Mouse (Mus musculus): ENCODE measurements at regions not wholly inside any gene's neighbourhood (a gene's known extent, or its start where the extent isn't known, plus 50 kb on each side); places are given as distances from the start of the nearest gene placed in this dataset.

GRCm38 (mm10) chr1:60627786-60628453 lies 61.0 kb upstream of the Raph1 start:
- DNase-seq (ENCODE audit: low spot score), result peak; percentile 55

DNA sequence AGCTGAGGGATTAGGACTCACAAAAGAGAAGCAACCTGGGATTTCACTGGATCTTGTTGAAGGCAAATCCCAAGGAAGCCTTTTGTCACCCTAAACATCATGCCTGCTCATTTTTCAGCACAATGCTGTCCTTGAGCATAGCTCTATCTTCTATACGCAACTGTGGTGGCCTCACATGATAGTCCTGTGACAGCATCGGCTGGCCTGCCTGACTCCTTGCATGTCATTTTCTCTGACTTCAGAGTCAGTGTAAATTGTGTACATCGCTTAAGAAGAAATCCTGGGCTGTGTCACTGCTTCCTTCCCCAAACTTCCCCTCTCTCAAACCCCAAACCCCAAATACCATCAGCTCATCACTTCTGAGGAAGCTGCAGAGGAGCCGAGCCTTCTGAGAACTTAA lies 60.5 kb upstream of the Raph1 start:
- DNase-seq (ENCODE audit: low spot score), result no peak

DNA sequence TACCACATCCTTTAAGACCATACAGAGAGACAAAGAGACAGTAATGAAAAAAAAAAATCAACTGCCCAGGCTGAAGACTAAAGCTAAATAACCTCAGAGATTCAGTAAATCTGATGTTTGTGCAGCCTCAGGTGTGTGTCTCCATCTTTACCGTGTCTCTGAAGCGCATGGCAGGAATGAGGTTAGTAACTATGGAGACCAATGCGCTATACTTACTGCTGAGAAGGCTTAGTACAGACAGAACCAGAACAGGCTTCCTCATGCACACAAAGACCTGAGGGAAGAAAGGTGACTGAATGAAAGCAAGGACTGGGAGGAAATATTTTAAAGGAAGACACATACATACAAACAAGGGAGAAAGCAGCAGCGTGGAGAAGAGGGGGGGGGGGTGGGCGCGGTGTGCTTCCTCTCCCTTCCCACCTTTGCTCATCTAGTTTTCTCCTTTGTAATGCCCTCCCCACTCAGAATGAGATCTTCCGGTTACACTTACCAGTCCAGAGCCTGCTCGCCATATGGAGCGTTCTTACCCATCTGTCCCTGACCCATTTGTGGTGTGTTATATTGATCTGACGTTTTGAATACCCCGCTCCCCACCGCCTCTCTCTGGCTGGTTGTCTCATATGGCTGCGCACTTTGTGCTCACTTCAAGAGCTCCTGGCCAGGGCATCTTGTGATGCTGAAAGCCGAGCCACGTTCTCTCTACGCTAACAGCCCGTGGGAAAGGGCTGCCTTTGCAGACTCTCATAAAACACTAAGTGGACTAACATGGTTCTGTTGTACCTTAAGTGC lies 59.0 kb upstream of the Raph1 start:
- DNase-seq (ENCODE audit: low spot score), result no peak

DNA sequence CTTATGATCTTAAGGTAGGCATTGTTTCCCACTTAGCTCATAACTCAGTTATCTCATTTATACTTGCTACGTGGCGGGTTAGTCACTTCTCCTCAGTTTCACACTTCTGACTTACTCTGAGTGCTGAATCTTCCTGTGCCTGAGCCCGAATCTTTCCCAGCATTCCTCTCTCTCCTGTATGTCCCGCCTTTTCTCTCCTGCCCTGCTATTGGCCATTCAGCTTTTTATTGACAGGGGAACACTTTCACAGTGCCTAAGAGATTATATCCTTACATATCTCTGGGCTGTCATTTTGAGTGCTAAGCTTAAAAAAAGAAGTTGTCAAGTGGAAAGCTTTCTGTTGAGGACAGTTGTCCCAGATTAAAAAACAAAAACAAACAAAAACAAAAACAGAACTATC lies 57.3 kb upstream of the Raph1 start:
- DNase-seq (ENCODE audit: low spot score), result no peak

DNA sequence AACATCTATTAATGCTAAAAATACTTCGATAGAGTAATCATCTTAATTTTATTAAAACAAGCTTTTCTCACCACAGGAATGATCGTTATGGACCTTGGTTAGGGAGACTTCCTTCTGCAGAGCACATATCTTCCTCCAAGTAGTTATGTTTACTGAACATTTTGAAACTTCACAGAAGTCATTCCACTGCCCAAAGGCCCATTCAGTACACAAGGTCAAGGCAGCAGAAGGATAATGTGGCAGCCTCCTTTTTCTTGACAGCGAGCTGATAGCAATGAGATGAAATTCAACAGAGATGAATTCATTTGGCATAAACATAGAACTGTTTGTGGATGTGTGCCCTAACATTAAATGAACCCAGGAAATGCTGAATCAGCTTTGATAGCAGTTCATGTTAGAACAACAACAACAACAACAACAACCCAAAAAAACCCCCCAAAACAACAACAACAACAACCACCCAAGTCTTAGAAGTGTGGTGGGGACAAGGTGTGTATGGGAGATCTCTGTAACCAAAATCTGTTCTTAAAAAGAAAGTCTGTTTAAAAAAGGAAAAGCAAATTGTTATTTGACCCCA lies 56.6 kb upstream of the Raph1 start:
- no peak for DNase-seq (ENCODE audit: low spot score)

DNA sequence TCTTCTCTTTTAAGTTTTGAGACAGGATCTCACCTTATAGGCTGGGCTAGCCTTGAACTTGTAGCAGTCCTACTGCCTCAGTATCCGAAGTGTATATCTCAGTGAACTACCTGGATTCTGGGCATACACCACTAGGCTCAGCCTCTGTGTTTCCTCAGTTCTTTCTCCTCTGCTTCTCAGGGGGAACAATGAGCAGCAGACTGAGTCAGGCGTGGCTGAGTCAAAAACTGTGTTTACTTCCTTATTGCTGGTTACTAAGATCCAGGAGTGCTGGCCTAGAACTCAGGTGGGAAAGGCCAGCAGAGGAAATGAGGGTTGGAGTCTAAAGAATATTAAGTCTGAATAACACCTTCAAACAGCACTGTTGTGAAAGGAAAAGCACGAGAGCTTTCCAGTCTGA lies 54.9 kb upstream of the Raph1 start:
- no peak for DNase-seq (ENCODE audit: low spot score)

DNA sequence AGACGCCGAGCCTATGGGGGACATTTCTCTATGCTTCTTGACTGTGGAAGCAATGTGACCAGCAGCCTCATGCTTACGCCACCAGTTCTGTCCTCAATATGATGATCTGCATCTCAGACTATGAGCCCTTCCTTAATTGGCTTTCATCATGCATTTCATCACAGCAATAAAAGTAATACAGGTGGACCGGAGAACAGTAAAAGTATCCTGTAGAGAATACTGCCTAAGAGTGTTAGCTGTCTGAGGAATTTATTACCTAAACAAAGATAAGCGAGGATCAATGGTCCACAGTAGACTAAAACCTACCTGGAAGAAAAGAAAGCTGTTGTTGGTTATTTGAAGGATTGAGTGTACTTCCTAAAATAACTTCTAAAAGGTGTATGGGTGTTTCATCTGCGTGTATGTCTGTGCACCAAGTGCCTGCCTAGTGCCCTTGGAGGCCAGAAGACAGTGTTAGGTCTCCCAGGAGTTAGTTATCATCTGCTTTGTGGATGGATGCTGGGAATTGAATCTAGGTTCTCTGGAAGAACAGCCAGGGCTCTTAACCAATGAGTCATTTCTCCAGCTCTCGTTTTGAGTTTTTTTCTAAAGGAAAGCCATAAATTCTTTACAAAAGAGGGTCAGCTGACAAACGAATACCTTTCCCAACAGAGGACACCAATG lies 54.3 kb upstream of the Raph1 start:
- no peak for DNase-seq (ENCODE audit: low spot score)

DNA sequence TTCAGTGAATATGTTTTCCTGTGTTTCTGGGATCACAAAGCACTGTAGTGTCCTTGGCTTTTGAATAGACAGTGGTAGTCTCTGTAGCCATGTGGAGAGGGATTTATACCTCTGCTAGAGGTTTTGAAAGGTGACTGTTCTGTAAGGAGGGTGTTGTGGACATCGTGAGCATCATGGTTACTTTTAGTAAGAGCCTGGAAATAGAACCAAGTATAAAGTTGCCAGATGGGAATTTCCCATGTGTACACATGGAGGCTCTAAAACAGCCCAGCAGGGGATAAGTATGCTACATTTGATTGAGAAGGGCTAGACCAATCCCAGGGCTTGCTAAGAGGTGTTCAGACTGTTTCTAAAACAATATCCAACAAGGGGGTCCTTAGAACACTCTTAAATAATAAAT lies 51.5 kb upstream of the Raph1 start:
- DNase-seq (ENCODE audit: low spot score), result no peak

GRCm38 (mm10) chr1:60616916-60617315 lies 50.0 kb upstream of the Raph1 start:
- DNase-seq (ENCODE audit: low spot score), result no peak

All from thymus, postnatal 0 days (tissue).